Mouse (Mus musculus) common myeloid progenitor, adult 5-6 weeks (primary cell): ENCODE data around the gene Grrp1. TPM values are rescaled to one million over a fixed set of nuclear protein-coding genes. Genes with fewer than 3 reads are reported as not detected.
A peak's percentile ranks its signal among the peaks of the same experiment; 100 is the strongest.
"Not testable (repeated sequence)": the region's sequence is repeated elsewhere in the genome, so short reads cannot be mapped to it uniquely, and the experiment has no call there.

Source experiments
- ATAC-seq: replicated peaks from 2 replicates; pipeline ENCODE4 v1.8.0; 2016; ENCODE audit warnings: low read depth, mild to moderate bottlenecking, moderate TSS enrichment, inconsistent platforms; ENCODE audit not compliant: poor library complexity, severe bottlenecking
- total RNA-seq: library from RNA; stranded (forward); fragments of 200-1000, 187-1606 nt; gene quantifications from 2 replicates; pipeline ENCODE4 v1.2.3, GENCODE M21; 2017

Grrp1 gene
- total RNA-seq, 1 experiment from 2014 or later = not detected

DNA sequence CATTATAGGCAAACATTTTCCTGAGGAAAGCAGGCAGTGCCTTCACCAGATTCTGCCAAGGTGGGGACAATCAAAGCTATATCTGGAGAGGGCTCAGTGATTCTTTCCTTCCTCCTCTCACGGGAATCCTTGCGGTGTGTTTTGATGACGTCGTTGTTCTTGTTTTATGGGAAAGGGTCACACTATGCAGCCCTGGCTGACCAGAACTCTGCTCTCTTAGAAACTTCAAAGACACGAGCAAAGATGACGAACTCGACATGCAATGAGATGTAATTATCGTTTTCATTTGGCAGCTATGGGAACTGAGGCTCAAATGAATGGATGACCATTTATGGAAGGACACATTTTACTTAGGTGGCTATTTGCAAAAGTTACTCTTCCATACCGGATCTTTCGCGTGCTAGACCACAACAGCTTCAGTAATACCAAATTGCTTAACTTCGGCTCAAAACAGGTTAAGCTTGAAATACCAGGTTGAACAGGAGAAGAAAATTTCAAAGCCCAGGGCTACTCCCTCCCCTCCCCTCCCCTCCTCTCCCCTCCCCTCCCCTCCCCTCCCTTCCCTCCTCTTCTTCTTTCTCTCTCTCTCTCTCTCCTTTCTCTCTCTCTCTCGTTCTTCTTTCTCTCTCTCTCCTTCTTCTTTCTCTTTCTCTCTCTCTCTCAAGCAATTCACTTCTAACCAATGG is 19.0 kb upstream of the Grrp1 start:
- ATAC-seq = no peak

DNA sequence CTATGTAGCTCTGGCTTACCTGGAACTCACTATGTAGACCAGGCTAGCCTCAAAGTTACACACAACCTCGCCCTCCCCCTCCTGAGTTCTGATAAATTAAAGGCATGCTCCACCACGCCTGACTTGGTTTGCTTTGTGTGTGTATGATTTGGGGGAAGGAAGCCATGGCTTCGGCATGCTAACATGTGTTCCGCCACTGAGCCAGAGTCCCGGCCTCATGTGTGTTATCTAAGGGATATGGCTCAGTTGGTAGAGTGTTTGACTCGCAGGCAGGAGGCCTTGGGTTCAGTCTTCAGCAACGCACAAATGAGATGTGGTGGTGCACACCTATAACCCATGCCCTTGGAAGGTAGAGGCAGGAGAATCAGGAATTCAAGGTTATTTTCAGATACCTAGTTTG is 18.1 kb upstream of the Grrp1 start:
- no peak for ATAC-seq

DNA sequence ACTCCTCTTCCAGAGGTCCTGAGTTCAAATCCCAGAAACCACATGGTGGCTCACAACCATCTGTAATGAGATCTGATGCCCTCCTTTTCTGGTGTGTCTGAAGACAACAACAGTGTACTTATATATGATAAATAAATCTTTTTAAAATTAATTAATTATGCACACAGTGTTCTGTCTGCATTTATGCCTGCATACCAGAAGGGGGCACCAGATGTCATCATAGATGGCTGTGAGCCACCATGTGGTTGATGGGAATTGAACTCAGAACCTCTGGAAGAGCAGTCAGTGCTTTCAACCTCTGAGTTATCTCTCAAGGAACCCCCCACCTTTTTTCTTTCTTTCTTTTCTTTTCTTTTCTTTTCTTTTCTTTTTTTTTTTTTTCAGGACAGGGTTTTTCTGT is 15.7 kb upstream of the Grrp1 start:
- not testable (repeated sequence) for ATAC-seq

DNA sequence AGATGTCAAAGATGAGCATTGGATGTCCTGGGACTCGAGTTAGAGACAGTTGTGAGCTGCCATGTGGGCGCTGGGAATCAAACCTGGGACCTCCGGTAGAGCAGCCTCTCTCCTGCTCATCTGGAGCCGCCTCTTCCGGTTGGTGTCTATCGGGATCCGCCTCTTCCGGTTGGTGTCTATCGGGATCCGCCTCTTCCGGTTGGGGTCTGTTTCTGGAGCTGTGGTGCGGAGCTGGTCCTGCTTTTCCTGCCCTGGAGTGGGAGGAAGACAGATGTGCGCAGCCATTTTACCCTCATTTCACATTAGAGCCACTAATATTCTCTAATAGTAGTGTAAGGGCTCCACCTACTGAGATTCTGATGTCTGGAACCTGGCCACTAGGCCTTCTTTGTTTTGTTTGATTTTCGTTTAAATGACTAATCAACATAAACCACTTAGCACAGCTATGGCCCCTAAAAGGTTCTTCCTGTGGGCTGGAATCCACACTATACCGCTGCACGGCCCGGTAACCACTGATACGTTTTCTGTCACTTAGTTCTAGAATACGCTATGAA is 14.3 kb upstream of the Grrp1 start:
- ATAC-seq = peak; percentile 46

DNA sequence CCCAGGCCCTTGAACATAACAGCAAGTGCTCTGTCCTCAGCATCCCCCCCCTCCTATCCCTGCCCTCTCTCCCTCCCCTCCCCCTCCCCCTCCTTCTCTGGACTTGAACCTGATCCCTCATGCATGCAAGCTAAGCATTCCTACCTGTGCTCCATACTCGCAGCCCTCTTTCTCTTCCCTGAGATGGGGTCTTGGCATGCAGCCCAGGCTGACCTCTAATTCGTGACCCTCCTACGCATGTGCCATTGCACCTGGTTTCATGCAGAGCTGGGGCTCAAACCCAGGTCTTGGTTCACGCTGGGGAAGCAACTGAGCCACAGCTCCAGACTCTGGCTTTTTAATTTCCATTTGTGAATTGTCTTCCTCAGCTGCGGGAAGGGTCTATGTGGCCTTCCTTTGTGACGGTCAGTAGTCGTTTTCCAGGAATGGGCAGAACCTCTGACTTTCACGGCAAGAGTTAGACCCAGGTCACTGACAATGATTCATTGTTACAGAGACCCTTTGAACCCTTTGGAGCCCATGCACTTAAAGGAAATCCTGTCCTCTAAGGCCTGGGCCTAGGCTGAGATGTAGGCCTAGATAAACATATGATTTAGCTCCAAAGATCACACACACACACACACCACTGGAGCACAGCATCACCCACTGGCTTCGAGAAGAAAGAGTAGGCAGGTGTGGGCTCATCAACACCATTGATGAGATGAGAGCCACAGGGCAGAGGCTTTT is 12.1 kb upstream of the Grrp1 start:
- no peak for ATAC-seq

DNA sequence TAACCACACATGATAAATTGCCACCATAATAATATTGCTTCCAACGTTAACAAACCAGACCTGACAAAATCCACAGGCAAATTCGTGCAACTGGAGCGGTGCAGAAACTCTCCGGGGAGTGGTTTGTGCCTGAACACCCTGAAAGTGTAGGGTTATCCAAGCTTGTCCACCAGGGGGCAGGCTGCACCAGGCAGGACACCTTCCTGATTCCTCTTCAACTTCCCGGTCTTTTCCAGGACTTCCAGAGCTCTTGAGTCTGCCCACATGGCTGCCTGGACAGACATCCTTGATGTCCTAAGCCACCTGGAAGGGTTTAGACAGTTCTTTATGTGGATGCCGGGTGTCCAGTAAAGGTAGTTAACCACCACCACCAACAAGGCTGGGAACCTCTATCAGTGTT is 9.3 kb upstream of the Grrp1 start:
- 0 out of 2 replicates have a peak, but pooled peaks have one; percentile 60 for ATAC-seq

DNA sequence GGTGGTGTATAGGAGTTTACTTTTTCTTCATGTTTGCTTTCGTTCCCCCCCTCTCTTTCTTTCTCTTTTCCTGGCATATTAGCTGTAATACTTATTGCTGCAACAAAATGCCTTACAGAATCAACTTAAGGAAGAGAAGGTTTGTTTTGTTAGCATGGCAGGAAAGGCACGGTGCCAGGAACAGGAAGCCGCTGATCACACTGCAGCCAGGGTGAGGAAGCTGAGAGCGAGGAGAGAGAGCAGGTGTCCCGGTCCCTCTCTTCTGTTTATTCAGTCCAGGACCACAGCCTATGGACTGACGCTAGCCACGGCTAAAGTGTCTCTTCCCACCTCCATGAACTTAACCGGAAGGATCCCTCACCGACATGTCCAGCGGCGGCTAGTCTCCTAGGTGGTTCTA is 4.4 kb upstream of the Grrp1 start:
- peak; percentile 50; the same call in 1 of the 2 replicates for ATAC-seq

DNA sequence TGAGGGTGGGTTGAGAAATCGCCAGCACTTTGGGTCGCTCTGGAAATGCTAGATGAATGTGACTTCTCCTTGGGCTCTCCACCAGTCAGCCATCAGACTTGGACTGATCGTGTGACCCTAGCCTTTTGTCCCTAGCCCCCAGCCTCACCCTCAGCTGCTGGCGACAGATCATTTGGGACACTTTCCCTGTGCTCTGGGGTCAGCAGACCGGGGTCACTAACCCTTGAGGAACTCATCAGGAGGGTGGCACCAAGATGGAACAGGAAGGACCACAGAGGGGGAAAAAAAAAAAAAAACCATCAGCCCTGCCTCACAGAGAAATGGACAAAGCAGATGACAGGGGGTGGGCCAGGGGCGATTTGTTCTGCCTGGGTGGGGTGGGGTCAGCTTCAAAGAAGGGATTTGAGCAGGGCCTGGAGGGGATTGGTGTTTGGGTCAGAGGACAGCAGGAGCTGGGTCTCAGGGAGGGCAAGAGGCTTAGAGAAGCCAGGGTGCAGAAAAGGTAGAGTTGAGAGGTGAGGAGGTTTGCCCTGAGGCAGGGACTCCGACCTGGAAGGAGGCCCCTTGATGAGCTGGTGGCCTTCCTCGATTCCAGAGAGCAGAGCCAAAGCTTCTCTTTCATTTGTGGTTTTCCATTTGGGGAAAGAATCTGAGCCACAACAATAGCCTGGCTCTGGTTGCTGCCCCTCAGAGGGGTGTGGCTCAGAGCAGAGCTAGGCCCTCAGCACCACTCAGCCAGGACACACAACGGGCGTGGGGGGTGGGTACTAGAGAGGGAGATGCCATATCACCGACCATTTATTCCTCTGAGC is 3.5 kb upstream of the Grrp1 start:
- no peak for ATAC-seq

DNA sequence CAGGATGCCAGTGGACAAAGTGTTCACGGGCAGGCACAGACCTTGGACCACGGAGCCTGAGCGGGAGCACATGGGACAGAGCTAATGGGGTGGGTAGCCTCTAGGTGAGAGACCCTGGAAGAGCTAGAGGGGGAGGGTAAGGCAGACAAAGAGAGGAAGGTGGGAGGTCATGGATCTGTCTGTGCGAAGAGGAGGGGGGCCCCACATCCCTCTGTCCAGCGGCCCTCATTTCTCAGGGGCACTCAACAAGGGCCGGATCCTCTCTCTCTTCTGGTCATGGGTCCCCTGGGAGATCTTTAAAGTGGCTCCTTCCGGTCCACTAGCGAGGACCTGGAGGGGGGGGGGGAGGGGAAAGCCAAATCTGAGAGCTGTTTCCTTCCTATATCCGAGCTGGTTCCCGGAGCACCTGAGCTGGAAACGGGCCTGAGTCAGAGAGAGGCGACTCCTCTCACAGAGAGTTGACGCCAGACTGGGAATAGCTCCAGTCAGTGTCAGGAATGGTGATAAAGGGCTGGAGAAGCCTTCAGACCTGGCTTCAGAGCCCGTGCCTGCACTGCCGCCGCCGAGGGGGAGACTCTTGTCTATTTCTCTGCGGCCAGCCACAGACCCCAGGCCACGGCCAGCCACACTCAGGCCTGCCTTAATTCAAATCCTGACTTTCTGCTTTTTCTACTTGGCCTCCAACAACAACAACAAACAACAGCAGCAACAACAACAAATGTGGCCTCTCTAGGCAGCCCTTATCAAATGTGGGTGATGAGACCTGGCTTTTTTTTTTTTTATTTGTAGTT is 2.7 kb upstream of the Grrp1 start:
- no peak for ATAC-seq

DNA sequence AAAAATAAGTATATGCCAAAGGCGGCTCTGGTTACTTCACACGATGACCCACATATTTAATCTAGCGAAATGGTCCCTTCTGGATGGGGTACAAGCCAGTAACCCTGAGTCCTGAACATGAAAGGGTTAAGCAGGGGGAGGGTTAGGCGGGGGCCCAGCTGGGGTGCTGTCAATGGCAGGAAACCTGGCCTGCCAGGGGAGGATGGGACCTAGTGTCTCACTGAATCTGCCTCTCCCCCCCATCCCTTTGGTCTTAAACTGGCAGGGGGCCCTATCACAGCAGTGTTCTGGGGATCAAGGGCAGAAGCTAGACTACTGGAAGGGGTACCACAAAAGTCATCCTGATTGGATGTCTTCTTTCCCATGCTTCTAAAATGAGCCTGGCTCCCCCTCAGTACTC is 1.9 kb upstream of the Grrp1 start:
- ATAC-seq = no peak

DNA sequence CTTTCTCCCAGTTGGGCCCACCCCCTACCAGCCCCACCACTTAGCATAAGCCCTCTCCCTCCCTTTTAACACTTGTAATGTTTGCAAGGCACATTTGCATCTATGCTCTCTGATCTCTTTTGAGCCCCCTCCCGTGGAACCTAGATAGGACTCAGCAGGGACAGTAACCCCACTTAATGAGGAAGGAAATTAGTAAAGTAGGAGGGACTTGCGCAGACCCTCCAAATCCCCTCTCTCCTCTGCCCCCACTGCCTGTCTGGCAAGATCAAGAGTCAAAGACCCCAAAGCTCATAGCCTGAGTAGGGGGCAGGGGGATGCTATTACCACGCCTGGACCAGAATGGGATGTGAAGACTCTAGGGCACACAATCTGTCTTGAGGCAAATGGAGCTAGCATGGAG is 929 bp upstream of the Grrp1 start:
- ATAC-seq = no peak

DNA sequence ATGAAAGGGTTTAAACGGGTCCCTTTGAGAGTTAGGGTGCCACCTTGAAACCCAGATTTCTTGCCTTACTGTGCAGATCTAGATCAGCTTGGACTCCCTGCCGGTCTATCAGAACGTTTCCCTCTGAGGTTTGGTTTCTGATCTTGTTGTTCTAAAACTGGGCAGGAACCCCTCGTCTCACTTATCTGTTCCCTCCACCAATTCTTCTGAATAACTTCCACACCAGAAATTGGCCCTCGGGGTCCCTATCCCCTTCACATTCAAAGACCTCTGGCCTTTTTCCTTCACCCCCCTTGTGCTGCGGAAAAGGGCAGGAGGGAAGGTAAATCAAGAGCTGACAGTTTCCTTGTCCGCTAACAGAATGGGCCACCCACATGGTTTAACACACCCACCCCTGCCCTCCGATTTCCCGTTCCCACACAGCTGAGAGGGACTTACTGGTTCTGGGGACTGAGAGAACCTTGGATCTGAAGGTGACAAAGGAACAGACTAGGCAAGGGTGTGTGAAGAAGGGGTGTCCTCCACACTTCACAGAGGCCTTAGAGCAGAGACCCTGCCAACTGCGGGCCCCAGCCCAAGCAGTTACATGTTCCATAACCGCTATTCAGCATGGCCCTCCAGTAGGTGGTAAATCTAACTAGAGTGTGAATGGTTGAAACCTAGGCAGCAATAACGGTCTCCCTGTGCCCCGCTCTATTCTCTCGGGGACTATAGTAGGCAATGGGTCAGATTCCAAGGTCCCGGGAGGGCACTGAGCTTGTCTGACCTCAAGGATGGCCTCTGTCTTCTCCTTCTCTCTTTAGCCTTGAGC is 790 bp downstream of the Grrp1 start:
- no peak for ATAC-seq

DNA sequence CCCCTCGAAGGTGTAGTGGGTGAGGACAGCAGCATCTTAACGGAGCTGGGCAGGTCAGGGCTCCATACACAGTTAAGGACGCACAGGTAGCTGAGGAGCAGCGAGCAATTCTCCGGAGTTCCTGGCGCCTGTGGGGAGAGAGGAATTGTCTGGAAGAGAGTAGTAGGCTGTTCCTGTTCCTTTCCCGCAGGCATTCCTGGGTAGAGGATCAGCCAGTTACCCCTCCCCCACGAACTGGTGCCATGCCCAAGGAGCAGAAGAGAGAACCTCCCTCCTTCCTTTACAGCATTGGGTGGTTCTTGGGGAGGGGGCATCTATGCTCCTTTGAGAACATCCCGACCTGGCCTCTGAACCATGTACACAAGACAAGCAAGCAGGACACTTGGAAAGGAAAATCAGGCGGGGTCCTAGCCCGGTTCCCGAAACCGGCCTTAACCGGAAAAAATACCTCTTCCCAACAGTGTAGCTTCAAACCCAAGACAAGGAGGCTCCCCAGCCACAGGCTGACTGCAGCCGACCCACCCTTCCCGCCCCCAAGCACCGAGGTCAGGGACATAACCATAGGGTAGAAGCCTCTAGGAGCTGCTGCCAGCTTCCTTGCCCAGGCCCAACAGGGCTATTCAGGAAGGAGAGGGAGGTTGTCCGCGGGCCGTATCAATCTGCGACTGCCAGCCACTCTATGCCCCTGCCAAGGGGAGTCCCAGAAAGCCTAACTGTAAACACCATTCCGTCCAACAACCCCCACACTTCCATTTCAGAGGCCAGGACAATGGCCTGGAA is 1.6 kb downstream of the Grrp1 start:
- no peak for ATAC-seq

DNA sequence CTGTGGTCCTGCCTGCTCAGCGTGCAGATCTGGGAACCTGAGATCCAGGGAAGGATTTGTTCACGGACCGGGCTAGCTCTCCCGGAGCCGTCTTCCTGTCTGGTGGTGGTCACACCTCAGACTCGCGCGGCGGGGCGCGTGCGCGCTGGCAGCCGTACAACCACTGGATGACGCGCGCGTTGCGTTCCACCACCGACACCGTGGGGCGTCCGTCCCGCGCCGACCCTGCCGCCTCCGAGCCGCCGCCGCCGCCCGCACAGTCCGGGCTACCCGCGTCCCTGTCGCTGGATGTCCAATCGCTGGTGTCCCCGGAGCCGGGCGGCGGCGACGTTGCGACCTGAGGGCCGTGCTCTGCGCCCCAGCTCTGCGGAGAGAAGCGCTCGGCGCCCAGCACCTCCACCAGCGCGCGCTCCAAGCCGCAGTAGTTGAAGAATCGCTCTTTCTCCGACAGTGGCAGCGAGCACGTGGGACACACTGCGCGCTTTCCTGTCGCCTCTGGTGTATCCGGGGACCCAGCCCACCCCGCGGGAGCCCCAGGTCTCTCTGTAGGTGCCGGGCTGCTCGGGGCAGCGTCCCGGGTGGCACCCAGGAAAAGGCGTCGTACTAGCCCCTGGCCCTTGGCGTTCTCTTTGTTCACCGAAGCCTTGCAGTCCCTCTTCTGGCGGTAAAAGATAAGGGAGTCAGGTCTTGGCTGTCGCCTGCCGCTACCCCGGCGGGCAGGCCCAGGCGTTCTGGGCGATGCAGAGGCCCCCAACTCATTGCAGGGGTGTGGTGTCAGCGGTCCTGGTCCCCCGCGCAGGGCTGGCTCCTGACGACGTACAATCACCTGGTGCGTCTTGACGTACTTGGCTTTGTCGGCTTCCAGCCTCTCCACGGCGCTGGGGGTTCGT is 2.4 kb downstream of the Grrp1 start:
- ATAC-seq = peak; percentile 19

DNA sequence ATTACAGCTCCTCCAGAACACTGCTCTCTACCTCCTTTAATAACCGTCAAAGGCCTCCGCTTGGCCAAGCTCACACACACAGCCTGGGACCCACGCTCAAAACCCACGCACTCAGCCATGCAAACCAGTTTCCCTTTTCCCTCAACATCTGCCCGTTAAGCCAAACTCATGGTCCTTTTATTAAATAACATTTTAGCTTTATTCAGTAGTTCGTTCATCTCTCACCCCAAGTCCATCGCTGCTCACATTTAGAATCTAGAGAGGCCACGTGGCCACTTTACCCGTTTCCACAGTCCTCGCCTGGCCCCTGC is 3.0 kb downstream of the Grrp1 start:
- no peak for ATAC-seq

DNA sequence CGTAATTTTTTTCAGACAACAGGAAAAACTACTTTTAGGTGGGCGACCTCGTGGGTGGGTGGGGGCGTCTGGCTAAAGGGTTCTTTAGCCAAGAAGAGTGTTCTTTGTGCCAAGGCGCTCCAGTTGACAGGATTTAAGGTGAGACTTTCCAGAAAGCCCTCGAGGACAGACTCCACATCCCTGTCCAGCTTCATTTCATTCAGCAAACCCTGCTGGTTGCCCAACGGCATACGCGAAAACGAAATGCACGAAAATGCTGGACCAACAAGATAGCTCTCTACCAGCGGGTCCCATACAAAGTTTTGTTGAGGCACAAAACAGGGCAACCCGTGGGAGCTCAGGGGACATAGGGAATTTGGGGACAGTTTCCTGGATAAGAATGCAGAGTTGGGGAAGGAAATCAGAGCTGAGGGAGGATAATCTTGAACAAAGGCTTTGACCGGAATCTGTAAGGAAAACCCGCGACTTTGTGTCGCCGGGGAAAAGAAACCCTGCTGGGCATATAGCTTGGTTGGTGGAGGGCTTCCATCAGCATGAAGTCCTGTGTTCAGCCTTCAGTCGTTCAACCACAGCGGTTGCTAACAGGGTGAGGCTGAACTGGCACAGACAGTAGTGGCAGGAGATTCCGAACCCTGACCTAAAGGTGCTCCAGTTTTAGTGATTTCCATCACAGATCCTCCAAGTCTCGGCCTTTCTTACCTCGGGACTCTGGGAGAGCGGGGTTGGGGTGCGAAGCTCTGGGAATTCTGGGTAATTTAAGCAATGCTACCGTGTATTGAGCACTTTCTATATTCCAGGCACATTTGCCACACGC is 3.6 kb downstream of the Grrp1 start:
- no peak for ATAC-seq

DNA sequence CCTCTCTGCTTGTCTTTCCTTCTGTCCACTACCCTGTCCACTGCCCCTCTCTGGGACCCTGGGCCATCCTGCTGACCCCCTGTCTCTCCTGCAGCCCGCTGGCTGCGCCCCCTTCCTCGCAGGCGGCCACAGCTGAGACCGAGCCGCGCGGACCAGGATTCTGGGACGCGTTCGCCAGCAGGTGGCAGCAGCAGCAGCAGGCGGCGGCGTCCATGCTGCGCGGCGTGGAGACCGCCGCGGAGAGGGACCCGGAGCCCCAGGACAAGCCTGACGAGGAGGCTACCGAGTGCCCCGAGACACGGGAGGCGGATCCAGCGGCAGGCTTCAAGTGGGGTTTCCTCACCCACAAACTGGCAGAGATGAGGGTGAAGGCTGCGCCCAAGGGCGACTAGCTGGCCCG is 4.3 kb downstream of the Grrp1 start:
- ATAC-seq = peak; percentile 43; the same call in 1 of the 2 replicates
